Mouse (Mus musculus): ENCODE results near the gene Fam205a4.
"Not testable (repeated sequence)": the region's sequence is repeated elsewhere in the genome, so short reads cannot be mapped to it uniquely, and the experiment has no call there.

Fam205a4 gene

DNA sequence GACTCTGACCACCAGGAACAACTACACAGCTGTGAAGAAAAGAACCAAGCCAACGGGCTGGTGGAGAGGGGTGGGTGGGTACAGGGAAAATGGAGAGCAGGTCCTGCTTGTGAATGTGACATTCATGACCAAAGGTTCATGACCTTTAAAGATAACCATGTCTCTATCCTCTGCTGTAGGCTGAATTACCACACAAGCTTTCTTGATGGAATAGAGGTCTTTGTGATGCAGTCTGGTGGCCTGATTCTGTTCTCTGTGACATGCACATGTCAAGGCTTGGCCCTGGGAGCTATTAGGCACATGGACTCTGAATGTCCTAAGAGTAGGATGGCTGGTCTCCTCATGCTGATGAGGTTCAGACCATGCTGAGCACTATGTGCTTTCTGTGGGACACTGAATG is at the start of gene Fam205a4:
Gene Fam205a4 (plus strand): TSS at position 301 of the 400 bp plus-strand sequence.
- not testable (repeated sequence) for DNase-seq

GRCm38 (mm10) chr4:41941272-41941671 is 24.6 kb upstream of the Fam205a4 start, which contains the start of gene Gm20878:
TSS of gene Gm20878 (plus strand) at chr4:41941572.
- not testable (repeated sequence) for DNase-seq
